Mouse (Mus musculus) central nervous system, embryonic 11.5 days (tissue): Measurements from ENCODE around the gene Nalcn. TPM values are rescaled to one million over a fixed set of nuclear protein-coding genes. Genes with fewer than 3 reads are reported as not detected.

ENCODE experiments used
- polyA plus RNA-seq: library from polyadenylated mRNA; depleted of rRNA; stranded (reverse); fragments of >200 nt; gene quantifications from 2 replicates; pipeline ENCODE4 v1.2.3, GENCODE M21; 2012; rRNA removed

Gene Nalcn
- 2.3 and 2.5 TPM in 2 replicates for polyA plus RNA-seq

DNA sequence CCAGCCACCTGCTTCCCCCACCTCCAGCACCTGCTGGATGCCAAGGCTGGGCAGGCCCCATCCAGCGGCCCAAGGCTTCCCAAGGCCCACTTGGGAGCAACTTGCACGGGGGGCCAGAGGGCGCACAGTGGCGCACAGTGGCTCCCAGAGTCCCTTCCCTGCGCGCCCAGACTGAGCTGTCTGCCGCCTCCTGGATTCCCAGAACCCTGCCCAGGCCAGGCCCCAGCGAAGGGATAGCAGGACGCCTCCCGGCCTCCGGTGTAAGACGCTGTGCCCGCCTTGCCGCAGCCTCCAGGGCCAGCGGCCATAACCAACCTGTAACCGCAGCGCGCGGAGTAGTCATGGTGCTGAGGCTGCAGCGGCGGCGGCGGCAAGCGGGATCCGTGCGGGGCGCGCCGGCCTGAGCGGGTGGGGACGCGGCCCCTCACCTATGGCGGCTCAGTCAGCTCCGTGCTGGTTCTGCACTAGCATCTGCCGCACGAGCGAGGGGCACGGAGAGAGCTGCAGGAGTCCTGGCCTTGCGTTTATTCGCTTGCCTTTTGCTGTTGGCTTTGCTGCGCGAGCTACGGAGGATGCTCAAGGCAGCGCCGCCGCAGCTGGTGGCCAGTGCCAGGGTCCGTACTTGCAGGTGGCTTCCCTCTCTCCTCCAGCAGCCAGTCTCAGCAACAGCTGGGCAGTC is at the start of gene Nalcn:
Gene Nalcn, minus strand, starts transcription at position 644 of the 679 bp plus-strand sequence.

DNA sequence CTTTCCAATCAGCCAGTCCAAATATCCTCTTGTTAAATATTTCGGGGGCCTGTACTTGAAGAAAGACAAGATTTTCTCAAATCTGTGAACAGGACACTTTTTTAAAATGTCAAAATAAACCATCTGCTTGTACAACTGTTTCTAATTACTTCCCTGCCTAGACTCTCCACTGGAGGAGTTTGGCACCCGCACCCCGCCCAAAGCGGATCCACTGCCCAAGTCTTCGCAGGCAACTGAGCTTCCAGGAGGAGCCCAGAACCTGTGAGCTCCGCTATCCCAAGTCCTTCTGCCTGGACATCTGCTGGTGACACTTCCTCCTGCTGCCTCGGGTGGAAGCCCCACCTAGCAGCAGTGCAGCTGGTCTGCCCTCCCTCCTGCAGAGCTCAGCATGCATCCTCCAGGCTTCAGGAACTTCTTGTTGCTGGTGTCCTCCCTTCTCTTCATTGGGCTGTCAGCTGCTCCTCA is 33.0 kb upstream of the Nalcn start, which contains the start of gene Itgbl1:
Gene Itgbl1, plus strand, starts transcription at position 51 of the 465 bp plus-strand sequence.

Other genes with a start within 250 kb of the Nalcn start
- gene Itgbl1, start 32.8 kb upstream of the Nalcn start, polyA plus RNA-seq: 0.25 and 0.35 TPM in 2 replicates